Mouse (Mus musculus): ENCODE measurements around the gene Fbln5. TPM values are rescaled to one million over a fixed set of nuclear protein-coding genes. Genes with fewer than 3 reads are reported as not detected.

Gene Fbln5
- polyA plus RNA-seq, 1 experiment = not detected

DNA sequence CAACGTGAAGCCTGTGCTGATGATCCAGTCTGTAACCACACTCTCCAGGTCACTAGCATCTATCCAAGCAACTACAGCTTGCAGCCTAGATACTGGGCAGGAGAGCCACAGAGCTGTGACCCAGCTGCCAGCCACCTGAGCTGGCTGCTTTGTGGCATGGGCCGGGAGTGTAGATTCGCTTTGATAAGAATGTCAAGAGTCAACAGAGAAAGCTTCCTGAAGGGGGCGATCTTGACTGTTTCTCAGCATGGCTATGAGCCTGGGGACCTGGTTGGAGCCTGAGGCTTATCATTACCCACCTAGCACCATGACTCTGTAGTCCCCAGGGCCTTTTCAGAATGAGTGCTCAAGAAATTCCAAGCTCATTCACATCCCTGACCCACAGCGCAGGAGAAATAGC lies 2.0 kb downstream of the Fbln5 start:
- peaks cover 30% of the 10 kb centered on the region for H3K27me3 ChIP-seq (ENCODE audit: control insufficient read depth)
- H3K9me3 ChIP-seq (ENCODE audit: control insufficient read depth, low read length) = no peaks in the 10 kb centered on the region
- TF ChIP-seq GATA1 (IDR thresholded peaks at IDR 0.05; ENCODE audit: low read length) = no peak
- TF ChIP-seq TAL1 (IDR thresholded peaks at IDR 0.05; ENCODE audit: low read length) = no peak
- no peaks in the 10 kb centered on the region; the same call in 1 of the 2 replicates for H3K4me1 ChIP-seq (ENCODE audit: control insufficient read depth)
- H3K36me3 ChIP-seq (ENCODE audit: control insufficient read depth) = no peaks in the 10 kb centered on the region
- H3K4me3 ChIP-seq (replicated peaks) = no peak overlapping the region

DNA sequence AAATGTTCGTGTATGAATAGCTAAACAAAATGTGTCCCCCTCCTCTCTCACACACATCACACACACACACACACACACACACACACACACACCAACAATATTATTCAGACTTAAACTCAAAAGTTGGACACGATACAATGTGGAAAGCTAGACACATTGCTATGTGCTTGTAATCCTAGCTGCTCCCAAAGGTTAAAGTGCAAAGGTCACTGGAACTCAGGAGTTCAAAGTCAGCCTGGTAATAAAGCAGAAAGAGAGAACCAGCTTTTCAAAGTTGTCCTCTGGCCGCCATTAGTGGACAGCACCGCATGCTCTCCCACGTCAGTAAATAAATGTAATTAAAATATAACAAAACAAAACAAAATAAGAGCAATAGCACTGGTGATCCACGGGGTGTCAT lies 3.1 kb downstream of the Fbln5 start:
- Histone ChIP-seq H3K36me3 (ENCODE audit: control insufficient read depth) (no peaks in the 10 kb centered on the region), H3K9me3 (ENCODE audit: control insufficient read depth, low read length) (no peaks in the 10 kb centered on the region), H3K4me1 (ENCODE audit: control insufficient read depth) (no peaks in the 10 kb centered on the region; the same call in 1 of the 2 replicates), H3K27me3 (ENCODE audit: control insufficient read depth) (peaks cover 29% of the 10 kb centered on the region), H3K4me3 (replicated peaks) (no peak overlapping the region)
- no peak for TF ChIP-seq TAL1 (IDR thresholded peaks at IDR 0.05; ENCODE audit: low read length)
- no peak for TF ChIP-seq GATA1 (IDR thresholded peaks at IDR 0.05; ENCODE audit: low read length)

DNA sequence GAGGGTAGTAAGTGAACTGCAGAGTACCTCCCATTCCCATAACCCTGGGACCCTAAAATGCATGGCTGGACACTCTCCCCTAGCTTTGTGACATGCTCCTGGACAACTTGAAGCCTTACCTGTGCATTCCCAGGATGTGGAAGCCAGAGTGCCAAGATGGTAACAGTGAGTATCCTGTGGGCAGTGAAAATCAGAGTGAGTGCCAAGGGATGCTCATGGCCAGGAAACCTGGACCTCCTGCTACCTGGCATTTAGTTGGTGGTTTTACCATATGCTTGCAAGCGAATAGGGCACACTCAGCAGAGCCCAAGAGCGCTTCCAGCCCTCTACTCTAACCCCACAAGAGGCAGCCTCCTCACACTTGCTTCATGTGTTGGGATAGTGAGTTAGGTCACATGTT lies 4.4 kb downstream of the Fbln5 start:
- TF ChIP-seq TAL1 (IDR thresholded peaks at IDR 0.05; ENCODE audit: low read length) (no peak), GATA1 (IDR thresholded peaks at IDR 0.05; ENCODE audit: low read length) (no peak)
- no peaks in the 10 kb centered on the region for H3K9me3 ChIP-seq (ENCODE audit: control insufficient read depth, low read length)
- H3K27me3 ChIP-seq (ENCODE audit: control insufficient read depth) = peaks cover 19% of the 10 kb centered on the region

DNA sequence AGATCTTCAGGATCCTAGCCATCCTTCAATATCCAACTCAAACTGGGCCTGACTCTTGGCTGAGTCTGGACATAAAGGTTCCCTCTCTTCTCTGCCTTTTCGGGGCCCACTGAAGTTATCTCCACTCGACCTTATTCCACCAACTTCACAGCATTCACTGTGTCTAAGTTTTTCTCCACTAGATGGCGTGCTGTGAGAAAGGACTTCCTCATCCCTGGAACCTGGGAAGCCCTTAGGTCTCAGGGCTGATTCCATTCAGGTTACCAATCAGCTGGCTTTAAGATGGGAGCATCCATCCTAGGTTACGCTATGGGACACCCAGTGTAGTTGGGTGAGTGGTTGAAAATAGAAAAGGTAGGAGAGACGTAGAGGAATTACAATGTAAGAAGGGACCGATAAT lies 7.7 kb downstream of the Fbln5 start:
- no peaks in the 10 kb centered on the region for H3K27me3 ChIP-seq (ENCODE audit: control insufficient read depth)
- no peak overlapping the region for H3K4me3 ChIP-seq (replicated peaks)
- H3K4me1 ChIP-seq (ENCODE audit: control insufficient read depth) = no peaks in the 10 kb centered on the region
- no peaks in the 10 kb centered on the region for H3K9me3 ChIP-seq (ENCODE audit: control insufficient read depth, low read length)
- TF ChIP-seq TAL1 (IDR thresholded peaks at IDR 0.05; ENCODE audit: low read length) = no peak
- no peak for TF ChIP-seq GATA1 (IDR thresholded peaks at IDR 0.05; ENCODE audit: low read length)
- no peaks in the 10 kb centered on the region for H3K36me3 ChIP-seq (ENCODE audit: control insufficient read depth)

More for the DNA sequence above, 4.4 kb downstream of the Fbln5 start:
- Histone ChIP-seq H3K36me3 (ENCODE audit: control insufficient read depth) (no peaks in the 10 kb centered on the region), H3K4me3 (replicated peaks) (no peak overlapping the region), H3K4me1 (ENCODE audit: control insufficient read depth) (no peaks in the 10 kb centered on the region; the same call in 1 of the 2 replicates)

DNA sequence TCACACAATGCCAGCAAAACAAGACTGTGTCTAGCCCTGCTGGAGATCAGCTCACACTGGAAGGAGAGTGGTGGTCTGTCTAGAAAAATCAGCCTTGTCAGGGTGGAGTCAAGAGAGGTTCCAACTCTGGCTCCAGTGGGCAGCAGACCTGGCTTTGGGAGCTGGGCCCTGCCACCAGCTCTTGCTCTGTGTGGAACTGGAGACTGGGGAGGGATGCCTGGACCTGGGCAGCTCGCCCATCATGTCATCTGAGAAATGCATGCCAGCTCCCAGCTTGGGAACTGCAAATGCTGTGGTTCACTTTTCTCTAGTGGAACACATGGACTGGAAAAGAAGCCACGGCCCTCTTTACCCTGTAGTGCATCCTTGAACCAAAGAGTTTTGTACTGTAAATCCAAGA lies 8.3 kb downstream of the Fbln5 start:
- Histone ChIP-seq H3K27me3 (ENCODE audit: control insufficient read depth) (no peaks in the 10 kb centered on the region), H3K4me1 (ENCODE audit: control insufficient read depth) (no peaks in the 10 kb centered on the region), H3K9me3 (ENCODE audit: control insufficient read depth, low read length) (no peaks in the 10 kb centered on the region), H3K36me3 (ENCODE audit: control insufficient read depth) (no peaks in the 10 kb centered on the region), H3K4me3 (replicated peaks) (no peak overlapping the region)
- TF ChIP-seq TAL1 (IDR thresholded peaks at IDR 0.05; ENCODE audit: low read length) (no peak), GATA1 (IDR thresholded peaks at IDR 0.05; ENCODE audit: low read length) (no peak)

DNA sequence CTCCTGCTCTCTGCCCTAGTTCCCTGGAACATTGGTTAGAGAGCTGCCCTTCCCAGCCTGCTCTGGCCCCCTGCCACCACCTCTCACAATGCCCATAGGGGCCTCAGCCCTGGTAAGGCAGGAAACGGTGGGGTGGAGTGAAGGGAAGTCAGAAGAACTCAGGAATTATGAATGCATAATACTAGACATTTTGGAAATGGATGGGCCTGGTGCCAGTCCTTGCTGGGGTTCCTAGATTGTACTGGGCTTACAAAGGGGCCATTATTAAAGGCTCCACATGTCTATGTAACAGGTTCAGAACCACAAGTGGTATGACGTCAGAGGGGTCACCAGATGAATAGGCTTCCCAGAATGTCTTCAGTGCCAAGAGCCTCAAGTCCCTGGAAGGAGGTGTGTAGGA lies 11.5 kb downstream of the Fbln5 start:
- no peaks in the 10 kb centered on the region for H3K4me1 ChIP-seq (ENCODE audit: control insufficient read depth)
- TF ChIP-seq TAL1 (IDR thresholded peaks at IDR 0.05; ENCODE audit: low read length) (no peak), GATA1 (IDR thresholded peaks at IDR 0.05; ENCODE audit: low read length) (no peak)

DNA sequence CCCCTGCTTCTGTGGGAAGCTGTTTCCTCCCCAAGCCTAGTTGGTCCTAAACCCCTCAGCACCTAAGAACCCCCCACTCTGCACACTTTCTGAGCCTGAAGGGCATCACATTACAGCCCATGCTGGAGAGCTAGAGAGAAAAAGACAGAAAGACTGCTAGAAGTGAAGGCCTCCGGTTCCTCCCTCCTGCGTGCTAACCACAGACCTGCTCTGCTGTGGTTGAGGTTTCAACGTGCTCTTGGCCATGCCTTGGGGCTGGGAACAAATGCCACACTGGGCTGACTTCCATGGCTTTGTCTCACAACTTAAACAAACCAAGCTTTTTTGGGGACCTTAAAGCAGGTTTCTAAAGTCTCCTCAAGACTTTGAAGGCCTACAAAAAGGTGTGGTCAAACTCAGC lies 16.4 kb downstream of the Fbln5 start:
- Histone ChIP-seq H3K27me3 (ENCODE audit: control insufficient read depth) (no peaks in the 10 kb centered on the region), H3K4me3 (replicated peaks) (no peak overlapping the region)
- TF ChIP-seq TAL1 (IDR thresholded peaks at IDR 0.05; ENCODE audit: low read length) (no peak), GATA1 (IDR thresholded peaks at IDR 0.05; ENCODE audit: low read length) (no peak)

More for the DNA sequence above, 11.5 kb downstream of the Fbln5 start:
- Histone ChIP-seq H3K4me3 (replicated peaks) (no peak overlapping the region), H3K9me3 (ENCODE audit: control insufficient read depth, low read length) (no peaks in the 10 kb centered on the region), H3K36me3 (ENCODE audit: control insufficient read depth) (no peaks in the 10 kb centered on the region), H3K27me3 (ENCODE audit: control insufficient read depth) (no peaks in the 10 kb centered on the region)

DNA sequence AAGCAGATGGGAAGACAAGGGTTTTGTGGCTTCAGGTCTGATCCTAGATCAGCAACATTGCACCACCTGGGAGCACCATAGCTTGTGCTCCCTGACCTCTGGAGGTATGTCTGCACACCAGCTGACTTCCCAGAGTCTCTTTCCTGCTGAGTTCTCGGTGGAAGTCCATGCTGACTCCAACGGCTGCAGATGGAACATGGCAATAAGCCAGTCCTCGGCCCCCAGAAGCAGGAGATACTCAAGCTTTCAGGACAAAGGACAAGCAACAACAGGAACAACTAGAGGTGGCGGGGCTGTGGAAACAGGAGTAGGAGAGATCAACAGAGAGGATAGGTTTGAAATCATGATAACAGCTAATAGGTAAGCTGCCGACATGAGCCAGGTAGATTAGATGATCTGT lies 17.1 kb downstream of the Fbln5 start:
- H3K9me3 ChIP-seq (ENCODE audit: control insufficient read depth, low read length) = no peaks in the 10 kb centered on the region
- no peak for TF ChIP-seq GATA1 (IDR thresholded peaks at IDR 0.05; ENCODE audit: low read length)
- no peak for TF ChIP-seq TAL1 (IDR thresholded peaks at IDR 0.05; ENCODE audit: low read length)

More for the DNA sequence above, 16.4 kb downstream of the Fbln5 start:
- Histone ChIP-seq H3K36me3 (ENCODE audit: control insufficient read depth) (no peaks in the 10 kb centered on the region), H3K9me3 (ENCODE audit: control insufficient read depth, low read length) (no peaks in the 10 kb centered on the region), H3K4me1 (ENCODE audit: control insufficient read depth) (no peaks in the 10 kb centered on the region)

DNA sequence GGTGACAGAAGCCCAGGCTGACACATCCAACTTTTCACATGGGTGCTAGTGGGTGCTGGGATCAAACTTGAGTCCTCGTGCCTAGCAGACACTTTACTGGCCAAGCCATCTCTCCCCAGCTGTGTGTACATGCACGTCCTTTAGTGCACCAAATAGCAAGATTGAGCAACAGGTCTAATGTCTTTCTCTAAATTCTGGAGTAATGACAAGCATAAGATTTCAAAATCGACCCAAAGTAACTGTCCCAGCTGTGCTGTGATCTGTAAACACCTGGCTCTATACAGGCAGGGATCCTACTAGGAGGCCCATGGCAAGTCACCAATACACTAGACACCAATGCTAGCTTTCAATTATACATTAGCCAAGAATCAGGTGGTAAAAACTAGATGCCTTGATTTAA lies 17.8 kb downstream of the Fbln5 start:
- Histone ChIP-seq H3K4me3 (replicated peaks) (no peak overlapping the region), H3K36me3 (ENCODE audit: control insufficient read depth) (no peaks in the 10 kb centered on the region), H3K9me3 (ENCODE audit: control insufficient read depth, low read length) (no peaks in the 10 kb centered on the region), H3K4me1 (ENCODE audit: control insufficient read depth) (no peaks in the 10 kb centered on the region), H3K27me3 (ENCODE audit: control insufficient read depth) (no peaks in the 10 kb centered on the region)
- TF ChIP-seq TAL1 (IDR thresholded peaks at IDR 0.05; ENCODE audit: low read length) (no peak), GATA1 (IDR thresholded peaks at IDR 0.05; ENCODE audit: low read length) (no peak)

More for the DNA sequence above, 17.1 kb downstream of the Fbln5 start:
- Histone ChIP-seq H3K36me3 (ENCODE audit: control insufficient read depth) (no peaks in the 10 kb centered on the region), H3K27me3 (ENCODE audit: control insufficient read depth) (no peaks in the 10 kb centered on the region), H3K4me1 (ENCODE audit: control insufficient read depth) (no peaks in the 10 kb centered on the region), H3K4me3 (replicated peaks) (no peak overlapping the region)

Data from erythroblast, embryonic 14.5 days (primary cell).